Mouse (Mus musculus): ENCODE measurements around the gene Eif3m.

GRCm38 (mm10) chr2:105026950-105027695, 10.2 kb upstream of the Eif3m start:
- no peak for TF ChIP-seq CTCF (IDR thresholded peaks at IDR 0.05)
- no peak for TF ChIP-seq EP300 (IDR thresholded peaks at IDR 0.05)
